Mouse (Mus musculus) E14TG2a.4 (cell line): ENCODE measurements around the gene Nedd4.
A peak's percentile ranks its signal among the peaks of the same experiment; 100 is the strongest.

ENCODE experiments used
- H3K27me3 ChIP-seq: 2 replicates; pipeline ENCODE4 v1.6.1; 2014; ENCODE audit warnings: low read length, control low read depth; ENCODE audit not compliant: insufficient read depth
- H3K36me3 ChIP-seq: 2 replicates; pipeline ENCODE4 v1.6.1; 2014; ENCODE audit warnings: low read length, control low read depth; ENCODE audit not compliant: insufficient read depth
- H3K4me1 ChIP-seq: replicated peaks from 2 replicates; pipeline ENCODE4 v1.6.1; 2014; ENCODE audit warnings: low read depth, low read length, control low read depth
- H3K4me3 ChIP-seq: replicated peaks from 2 replicates; pipeline ENCODE4 v1.5.1; 2014; ENCODE audit warnings: mild to moderate bottlenecking, low read length
- H3K9me3 ChIP-seq: 2 replicates; pipeline ENCODE4 v1.6.1; 2014; ENCODE audit warnings: low read length, control low read depth
- CTCF ChIP-seq: conservative IDR thresholded peaks from 2 replicates; pipeline ENCODE4 v1.5.1; 2014; ENCODE audit warnings: low read length
- NANOG ChIP-seq: IDR thresholded peaks from 2 replicates; pipeline ENCODE4 v1.6.1; 2014; ENCODE audit warnings: borderline replicate concordance, low read length, mixed read lengths
- POU5F1 ChIP-seq: IDR thresholded peaks from 2 replicates; pipeline ENCODE4 v1.6.1; 2014; ENCODE audit warnings: low read length, borderline replicate concordance

Gene Nedd4

DNA sequence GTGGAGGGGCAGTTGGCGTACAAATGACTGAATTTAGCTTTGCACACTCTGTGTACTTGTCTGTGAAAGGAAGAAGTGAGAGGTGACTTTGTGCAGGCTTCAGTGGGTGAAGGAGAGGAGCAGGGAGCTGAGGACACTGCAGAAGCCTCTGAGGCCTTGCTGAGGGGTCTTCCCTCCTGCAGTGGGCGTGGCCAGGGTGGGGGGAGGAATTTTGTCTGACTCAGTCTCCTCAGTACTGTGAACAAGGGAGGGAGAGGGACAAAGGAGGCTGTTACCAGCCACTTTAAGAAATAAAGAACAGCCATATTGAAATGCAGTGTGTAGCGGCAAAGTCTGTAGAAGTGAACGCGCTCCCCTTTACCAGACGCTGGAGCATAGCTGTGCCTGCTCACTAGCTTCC is 79.1 kb downstream of the Nedd4 start:
- H3K36me3 ChIP-seq: peaks cover 100% of the 10 kb centered on the region
- peak overlapping the region; percentile 14; the same call in 1 of the 2 replicates for H3K4me3 ChIP-seq
- H3K27me3 ChIP-seq: no peaks in the 10 kb centered on the region
- TF ChIP-seq CTCF (no peak), NANOG (no peak), POU5F1 (no peak)
- no peaks in the 10 kb centered on the region for H3K9me3 ChIP-seq
- H3K4me1 ChIP-seq: peaks cover 29% of the 10 kb centered on the region

DNA sequence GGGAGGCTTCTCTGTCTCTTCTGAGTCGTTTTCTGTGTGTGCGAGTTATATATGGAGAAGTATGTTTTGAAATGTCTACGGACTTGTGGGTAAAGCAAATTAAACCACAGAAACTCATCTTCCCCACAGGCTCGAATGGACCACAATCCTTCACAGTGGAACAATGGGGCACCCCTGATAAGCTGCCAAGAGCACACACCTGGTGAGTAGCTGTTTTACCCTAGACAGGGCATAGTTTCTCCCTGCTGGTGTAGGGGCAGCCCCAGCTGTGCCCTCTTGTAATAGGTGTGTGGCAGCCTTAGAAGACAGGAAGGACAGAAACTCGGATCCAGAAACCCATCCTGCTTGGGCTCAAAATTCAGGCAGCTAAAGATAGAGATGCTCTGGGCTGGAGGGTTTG is 84.1 kb downstream of the Nedd4 start:
- Histone ChIP-seq H3K4me1 (peaks cover 18% of the 10 kb centered on the region), H3K4me3 (no peak overlapping the region), H3K27me3 (no peaks in the 10 kb centered on the region), H3K9me3 (no peaks in the 10 kb centered on the region), H3K36me3 (peaks cover 90% of the 10 kb centered on the region)
- TF ChIP-seq CTCF (no peak), NANOG (no peak)

DNA sequence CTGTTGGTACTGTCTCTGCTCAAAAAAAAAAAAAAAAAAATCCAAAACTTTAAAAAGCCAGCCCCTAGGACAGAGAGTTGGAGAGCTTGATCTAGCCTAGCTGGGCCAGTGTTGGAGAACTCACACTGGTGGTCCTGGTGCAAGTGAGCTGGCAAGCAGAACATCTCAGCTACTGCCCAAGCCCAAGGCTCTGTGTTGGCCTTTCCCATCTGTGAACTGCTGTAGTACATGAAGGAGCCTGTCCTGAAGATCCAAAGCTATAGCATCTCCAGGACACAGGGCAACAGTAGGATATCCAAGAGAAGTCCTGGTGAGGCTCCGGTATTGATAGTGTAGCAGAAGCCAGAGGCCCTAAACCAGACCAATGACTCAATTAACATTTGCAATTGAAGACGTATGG is 88.1 kb downstream of the Nedd4 start:
- Histone ChIP-seq H3K4me3 (no peak overlapping the region), H3K27me3 (0 out of 2 replicates have a peak, but pooled peaks cover 2% of the 10 kb centered on the region), H3K36me3 (peaks cover 50% of the 10 kb centered on the region), H3K9me3 (no peaks in the 10 kb centered on the region), H3K4me1 (peaks cover 12% of the 10 kb centered on the region; the same call in 1 of the 2 replicates)
- TF ChIP-seq POU5F1 (no peak), NANOG (no peak), CTCF (no peak)

DNA sequence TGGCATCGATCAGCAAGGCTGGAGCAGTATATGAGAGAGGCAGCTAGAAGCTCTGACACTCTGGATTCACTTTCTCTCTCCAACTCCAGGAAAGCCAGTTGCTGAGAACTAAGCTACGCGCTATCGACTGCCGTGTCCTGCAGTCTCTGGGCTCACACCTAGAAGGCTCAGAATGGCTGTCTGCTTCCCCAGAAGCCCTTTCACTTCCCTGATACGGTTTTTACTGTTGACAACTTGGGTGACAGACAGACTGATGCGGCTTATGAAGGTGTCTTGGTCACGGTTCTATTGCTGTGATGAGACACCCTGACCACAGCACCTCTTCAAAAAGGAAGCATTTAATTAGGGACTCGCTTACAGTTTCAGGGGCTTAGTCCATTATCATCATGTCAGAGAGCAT is 90.5 kb downstream of the Nedd4 start:
- no peak for TF ChIP-seq CTCF
- TF ChIP-seq NANOG: no peak
- no peak for TF ChIP-seq POU5F1
- H3K4me3 ChIP-seq: no peak overlapping the region
- peaks cover 26% of the 10 kb centered on the region for H3K36me3 ChIP-seq
- 0 out of 2 replicates have a peak, but pooled peaks cover 4% of the 10 kb centered on the region for H3K27me3 ChIP-seq
- peaks cover 26% of the 10 kb centered on the region for H3K4me1 ChIP-seq
- H3K9me3 ChIP-seq: no peaks in the 10 kb centered on the region

DNA sequence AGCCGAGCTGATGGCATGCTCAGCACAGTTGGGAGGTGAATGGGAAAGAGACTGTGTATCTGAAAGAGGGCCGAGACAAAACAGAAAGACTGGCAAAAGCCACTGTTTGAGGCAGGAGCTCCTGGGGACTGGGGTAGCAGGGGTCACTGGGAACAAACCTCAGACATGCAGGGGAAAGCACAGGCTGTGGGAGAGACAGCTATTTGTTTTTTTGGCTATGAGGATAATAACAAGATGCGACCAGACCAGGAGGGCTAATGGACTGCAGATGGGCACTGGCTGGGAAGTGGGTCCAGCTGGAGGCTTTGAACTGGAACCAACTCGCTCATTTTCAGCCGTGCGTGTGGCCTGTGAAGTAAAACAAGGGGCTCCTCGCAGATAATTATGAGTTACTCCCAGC is 91.6 kb downstream of the Nedd4 start:
- Histone ChIP-seq H3K9me3 (no peaks in the 10 kb centered on the region), H3K4me1 (peaks cover 35% of the 10 kb centered on the region), H3K36me3 (peaks cover 15% of the 10 kb centered on the region), H3K4me3 (no peak overlapping the region), H3K27me3 (0 out of 2 replicates have a peak, but pooled peaks cover 4% of the 10 kb centered on the region)
- no peak for TF ChIP-seq NANOG
- TF ChIP-seq POU5F1: no peak
- no peak for TF ChIP-seq CTCF

DNA sequence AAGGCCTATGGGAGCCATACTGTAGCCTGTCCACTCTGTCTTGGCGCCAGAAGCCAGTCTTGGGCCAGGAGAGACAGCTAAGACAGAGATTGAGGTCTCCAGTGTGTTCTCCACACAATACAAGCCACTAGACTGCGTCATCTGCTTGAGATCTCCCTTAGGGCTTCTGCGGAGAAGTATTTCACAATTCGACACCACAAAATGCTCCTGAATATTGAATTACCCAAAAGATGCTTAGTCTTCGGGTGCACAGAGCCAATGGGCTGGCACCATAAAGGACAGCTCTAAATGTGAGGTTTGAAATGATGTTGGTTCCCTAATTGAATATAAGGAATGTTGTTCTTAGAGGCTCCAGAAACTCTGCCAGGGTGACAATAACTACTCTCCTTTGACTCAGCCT is 95.0 kb downstream of the Nedd4 start:
- Histone ChIP-seq H3K4me3 (no peak overlapping the region), H3K9me3 (no peaks in the 10 kb centered on the region), H3K4me1 (peaks cover 29% of the 10 kb centered on the region), H3K36me3 (no peaks in the 10 kb centered on the region), H3K27me3 (0 out of 2 replicates have a peak, but pooled peaks cover 4% of the 10 kb centered on the region)
- TF ChIP-seq NANOG (no peak), CTCF (no peak), POU5F1 (no peak)

DNA sequence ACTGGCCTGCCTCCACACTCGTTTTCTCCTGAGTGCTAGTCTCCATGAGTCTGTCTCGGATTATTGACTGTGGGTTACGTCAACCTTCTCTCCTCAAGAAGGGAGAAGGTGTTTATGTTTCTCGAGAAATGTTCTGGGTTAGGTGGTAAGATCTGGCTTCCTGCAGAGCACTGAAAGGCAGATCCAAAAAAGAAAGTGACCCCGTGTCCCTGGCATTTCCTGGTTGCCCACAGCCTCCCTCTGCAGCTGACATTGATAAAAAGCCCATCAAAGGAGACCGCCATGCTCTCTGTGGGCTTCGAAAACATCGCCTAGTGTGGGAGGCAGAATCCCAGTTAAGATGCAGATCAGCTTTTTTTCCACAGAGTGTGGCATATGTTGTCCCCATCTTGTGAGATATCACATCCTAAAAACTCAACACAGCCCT is 96.6 kb downstream of the Nedd4 start:
- no peaks in the 10 kb centered on the region for H3K36me3 ChIP-seq
- H3K4me1 ChIP-seq: peaks cover 42% of the 10 kb centered on the region
- no peaks in the 10 kb centered on the region for H3K9me3 ChIP-seq
- no peak overlapping the region for H3K4me3 ChIP-seq
- 0 out of 2 replicates have a peak, but pooled peaks cover 4% of the 10 kb centered on the region for H3K27me3 ChIP-seq
- TF ChIP-seq POU5F1: no peak
- no peak for TF ChIP-seq CTCF
- no peak for TF ChIP-seq NANOG

DNA sequence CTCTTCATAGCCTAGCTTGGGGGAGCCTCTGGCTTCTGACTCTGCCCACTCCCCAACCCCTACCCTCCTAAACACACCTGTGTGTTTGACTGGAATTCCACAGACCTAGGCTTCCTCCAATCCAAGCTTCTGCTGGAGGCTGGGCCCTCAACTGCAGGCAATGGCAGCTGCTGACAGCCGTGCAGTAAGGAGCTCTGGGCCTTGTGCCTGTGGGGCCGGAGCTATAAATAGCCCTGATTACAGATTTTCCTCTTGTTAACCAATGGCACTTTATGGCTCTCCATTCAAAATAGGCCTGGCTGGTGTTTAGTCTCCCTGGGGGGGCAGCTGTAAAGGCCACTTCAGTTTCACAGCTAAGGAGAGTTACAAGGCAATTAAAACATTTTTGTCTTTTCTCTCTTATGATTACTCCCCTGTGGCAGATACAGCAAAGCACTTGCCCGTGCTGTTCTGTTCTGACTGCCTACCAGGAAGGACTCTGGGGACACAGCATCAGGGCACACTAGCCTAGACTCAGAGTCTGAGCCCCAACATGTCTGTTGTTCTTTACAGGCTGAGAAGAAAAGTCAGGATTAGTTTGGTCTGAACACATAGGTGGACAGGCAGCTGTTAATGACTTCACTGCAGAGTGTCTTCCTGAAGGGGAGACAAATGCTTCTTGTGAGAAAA is 101.0 kb downstream of the Nedd4 start:
- Histone ChIP-seq H3K9me3 (no peaks in the 10 kb centered on the region), H3K27me3 (no peaks in the 10 kb centered on the region), H3K4me1 (peaks cover 40% of the 10 kb centered on the region), H3K4me3 (no peak overlapping the region), H3K36me3 (no peaks in the 10 kb centered on the region)
- no peak for TF ChIP-seq CTCF
- no peak for TF ChIP-seq POU5F1
- TF ChIP-seq NANOG: no peak

DNA sequence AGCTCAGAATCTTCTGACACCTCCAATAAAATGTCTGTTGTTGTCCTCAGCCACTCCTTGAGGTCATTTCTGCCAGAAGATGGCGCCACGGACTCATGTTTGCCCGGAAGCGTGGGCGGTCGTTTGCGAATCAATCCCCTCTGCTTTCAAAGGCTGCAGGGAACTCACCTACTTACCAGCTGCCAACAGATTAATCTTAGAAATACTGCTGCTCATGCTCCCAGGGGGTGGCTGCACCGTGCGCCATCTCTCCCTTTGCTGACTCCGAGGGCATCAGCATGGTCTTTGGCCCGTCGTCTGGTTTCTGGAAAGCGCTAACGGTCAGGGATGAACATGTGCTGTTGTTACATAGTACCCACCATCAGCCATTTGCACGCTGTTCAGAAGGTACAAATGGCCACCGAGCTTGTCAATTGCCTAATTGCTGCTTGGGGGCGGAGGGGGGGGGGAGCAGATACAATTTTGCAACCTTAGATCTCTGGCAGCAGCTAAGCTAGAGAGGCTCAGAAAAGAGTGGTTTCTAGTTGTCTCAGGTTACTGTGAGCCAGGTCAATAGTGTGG is 104.7 kb downstream of the Nedd4 start:
- no peak for TF ChIP-seq POU5F1
- TF ChIP-seq NANOG: no peak
- peak; percentile 66 for TF ChIP-seq CTCF

More for the DNA sequence above, 104.7 kb downstream of the Nedd4 start:
- no peaks in the 10 kb centered on the region for H3K27me3 ChIP-seq
- peaks cover 30% of the 10 kb centered on the region for H3K4me1 ChIP-seq
- H3K9me3 ChIP-seq: no peaks in the 10 kb centered on the region
- no peaks in the 10 kb centered on the region for H3K36me3 ChIP-seq
- peak overlapping the region; percentile 70 for H3K4me3 ChIP-seq
